Mouse (Mus musculus): ENCODE results near the gene Spryd4. TPM values are rescaled to one million over a fixed set of nuclear protein-coding genes. Genes with fewer than 3 reads are reported as not detected.
"Not testable (repeated sequence)": the region's sequence is repeated elsewhere in the genome, so short reads cannot be mapped to it uniquely, and the experiment has no call there.

Gene Spryd4
- polyA plus RNA-seq, 1 experiment: 13.5 TPM

DNA sequence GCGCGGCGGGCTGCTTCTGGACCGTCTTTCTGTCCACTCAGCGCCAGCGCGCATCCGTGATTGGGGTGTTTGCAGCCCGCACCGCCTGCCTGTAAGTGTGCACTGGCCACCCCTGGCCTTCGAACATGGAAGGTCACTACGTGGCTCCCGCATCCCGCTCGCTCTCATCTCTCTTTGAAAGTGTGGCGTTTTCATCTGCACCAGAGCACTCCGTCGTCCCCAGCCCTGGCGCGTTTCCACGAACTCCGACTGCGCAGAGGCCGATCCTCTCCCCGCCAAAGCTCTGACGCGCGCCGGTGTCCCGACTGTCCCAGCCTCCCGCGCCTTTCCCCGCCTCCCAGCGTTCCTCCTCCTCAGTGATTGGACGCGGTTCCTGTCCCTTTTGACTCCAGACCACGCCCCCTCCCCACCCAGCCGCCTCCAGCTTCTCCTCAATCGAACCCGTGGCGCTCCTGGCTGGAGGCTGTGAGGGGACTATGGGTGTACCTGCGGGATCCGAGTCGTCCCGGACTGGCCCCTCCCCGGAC, 17.5 kb downstream of the Spryd4 start, which contains the start of gene Gls2:
TSS of gene Gls2 (plus strand) at position 434 of the 527 bp plus-strand sequence.
- DNase-seq: peak; percentile 99 to 100
- no peaks in the 10 kb centered on the region for H3K27me3 ChIP-seq (ENCODE audit: control insufficient read depth, insufficient read depth, low read length)
- H3K4me3 ChIP-seq (replicated peaks; ENCODE audit: insufficient read depth, low read depth, low read length): peak within 1 kb of the TSS; percentile 83
- no peaks in the 10 kb centered on the region for H3K4me1 ChIP-seq (ENCODE audit: control insufficient read depth, insufficient read depth, low read length)
- TF ChIP-seq POLR2A (IDR thresholded peaks at IDR 0.05; ENCODE audit: borderline replicate concordance, insufficient read depth, low read length) (peak; percentile 86), CTCF (IDR thresholded peaks at IDR 0.05; ENCODE audit: borderline replicate concordance, insufficient read depth, low read depth, low read length) (no peak)
- peak within 1 kb of the TSS; percentile 73 for H3K27ac ChIP-seq (ENCODE audit: insufficient read depth, low read length)
- under 1% methylated on average over 46 of the region's 46 CpGs for WGBS

DNA sequence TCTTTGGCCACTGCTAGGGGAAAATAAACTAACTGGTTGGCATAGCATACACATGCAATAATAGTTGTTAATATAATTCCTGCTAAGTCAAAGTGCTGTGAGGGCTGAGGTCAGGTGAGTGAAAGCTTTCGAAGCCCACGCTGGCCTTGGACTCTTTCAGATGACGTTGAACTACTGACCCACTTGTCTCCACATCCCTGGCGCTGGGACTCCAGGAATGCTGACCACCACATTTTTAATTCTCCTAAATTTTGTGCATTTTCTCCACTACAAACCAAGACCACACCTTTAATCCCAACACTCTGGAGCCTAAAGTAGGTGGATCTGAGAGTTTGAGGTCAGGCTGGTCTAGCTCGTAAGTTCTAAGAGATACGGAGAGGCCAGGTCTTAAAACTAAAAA, 18.5 kb downstream of the Spryd4 start:
- no peak for TF ChIP-seq CTCF (IDR thresholded peaks at IDR 0.05; ENCODE audit: borderline replicate concordance, insufficient read depth, low read depth, low read length)
- no peak for TF ChIP-seq POLR2A (IDR thresholded peaks at IDR 0.05; ENCODE audit: borderline replicate concordance, insufficient read depth, low read length)
- Histone ChIP-seq H3K4me3 (replicated peaks; ENCODE audit: insufficient read depth, low read depth, low read length) (no peak overlapping the region), H3K27me3 (ENCODE audit: control insufficient read depth, insufficient read depth, low read length) (no peaks in the 10 kb centered on the region), H3K27ac (ENCODE audit: insufficient read depth, low read length) (no peak overlapping the region), H3K4me1 (ENCODE audit: control insufficient read depth, insufficient read depth, low read length) (no peaks in the 10 kb centered on the region)
- no peak for DNase-seq
- 97% methylated on average over 6 of the region's 6 CpGs for WGBS

DNA sequence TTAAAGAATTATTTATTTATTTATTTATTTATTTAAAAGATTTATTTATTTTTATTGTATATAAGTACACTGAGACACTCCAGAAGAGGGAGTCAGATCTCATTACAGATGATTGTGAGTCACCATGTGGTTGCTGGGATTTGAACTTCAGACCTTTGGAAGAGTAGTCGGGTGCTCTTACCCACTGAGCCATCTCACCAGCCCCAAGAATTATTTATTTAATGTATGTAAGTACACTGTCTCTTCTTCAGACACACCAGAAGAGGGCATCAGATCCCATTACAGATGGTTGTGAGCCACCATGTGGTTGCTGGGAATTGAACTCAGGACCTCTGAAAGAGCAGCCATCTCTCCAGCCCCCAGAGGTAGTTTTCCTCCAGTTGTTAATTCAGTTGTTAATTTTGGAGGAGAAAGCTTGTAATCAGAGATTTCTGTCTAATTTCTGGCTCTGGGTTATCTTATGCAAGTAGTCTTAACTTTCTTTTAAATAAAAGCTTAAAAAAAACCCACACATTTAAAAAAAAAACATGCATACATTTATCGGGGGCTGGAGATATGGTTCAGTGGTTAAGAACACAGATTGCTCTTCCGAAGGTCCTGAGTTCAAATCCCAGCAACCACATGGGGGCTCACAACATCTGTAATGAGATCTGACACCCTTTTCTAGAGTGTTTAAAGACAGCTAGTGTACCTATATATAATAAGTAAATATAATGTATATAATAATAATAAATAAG, 19.4 kb downstream of the Spryd4 start:
- not testable (repeated sequence) for DNase-seq; H3K27ac ChIP-seq (ENCODE audit: insufficient read depth, low read length); H3K4me3 ChIP-seq (replicated peaks; ENCODE audit: insufficient read depth, low read depth, low read length); H3K27me3 ChIP-seq (ENCODE audit: control insufficient read depth, insufficient read depth, low read length); H3K4me1 ChIP-seq (ENCODE audit: control insufficient read depth, insufficient read depth, low read length)
- 88% methylated on average over 3 of the region's 3 CpGs for WGBS

DNA sequence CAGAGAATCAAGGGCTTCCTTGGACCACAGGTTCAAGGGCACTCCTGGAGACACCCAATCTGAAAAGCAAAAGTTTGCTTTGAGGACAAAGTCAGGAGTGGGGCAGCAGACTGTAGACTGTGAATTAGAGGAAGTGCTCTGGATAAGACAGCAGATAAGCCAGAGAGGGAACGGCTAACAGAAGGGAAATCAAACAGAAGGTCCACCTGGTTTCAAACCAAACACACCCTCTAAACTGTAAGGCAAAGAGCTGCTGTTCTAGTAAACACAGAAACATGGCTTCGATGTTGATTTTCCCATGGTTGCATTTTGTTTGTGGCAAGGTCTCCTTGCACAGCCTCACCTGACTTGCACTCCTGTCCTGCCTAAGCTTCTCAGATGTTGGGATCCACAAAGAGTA, 20.1 kb downstream of the Spryd4 start:
- Histone ChIP-seq H3K4me3 (replicated peaks; ENCODE audit: insufficient read depth, low read depth, low read length) (no peak overlapping the region), H3K27me3 (ENCODE audit: control insufficient read depth, insufficient read depth, low read length) (no peaks in the 10 kb centered on the region), H3K27ac (ENCODE audit: insufficient read depth, low read length) (no peak overlapping the region), H3K4me1 (ENCODE audit: control insufficient read depth, insufficient read depth, low read length) (no peaks in the 10 kb centered on the region)
- WGBS: 91% methylated on average over 2 of the region's 2 CpGs
- no peak for TF ChIP-seq CTCF (IDR thresholded peaks at IDR 0.05; ENCODE audit: borderline replicate concordance, insufficient read depth, low read depth, low read length)
- no peak for TF ChIP-seq POLR2A (IDR thresholded peaks at IDR 0.05; ENCODE audit: borderline replicate concordance, insufficient read depth, low read length)
- DNase-seq: no peak

DNA sequence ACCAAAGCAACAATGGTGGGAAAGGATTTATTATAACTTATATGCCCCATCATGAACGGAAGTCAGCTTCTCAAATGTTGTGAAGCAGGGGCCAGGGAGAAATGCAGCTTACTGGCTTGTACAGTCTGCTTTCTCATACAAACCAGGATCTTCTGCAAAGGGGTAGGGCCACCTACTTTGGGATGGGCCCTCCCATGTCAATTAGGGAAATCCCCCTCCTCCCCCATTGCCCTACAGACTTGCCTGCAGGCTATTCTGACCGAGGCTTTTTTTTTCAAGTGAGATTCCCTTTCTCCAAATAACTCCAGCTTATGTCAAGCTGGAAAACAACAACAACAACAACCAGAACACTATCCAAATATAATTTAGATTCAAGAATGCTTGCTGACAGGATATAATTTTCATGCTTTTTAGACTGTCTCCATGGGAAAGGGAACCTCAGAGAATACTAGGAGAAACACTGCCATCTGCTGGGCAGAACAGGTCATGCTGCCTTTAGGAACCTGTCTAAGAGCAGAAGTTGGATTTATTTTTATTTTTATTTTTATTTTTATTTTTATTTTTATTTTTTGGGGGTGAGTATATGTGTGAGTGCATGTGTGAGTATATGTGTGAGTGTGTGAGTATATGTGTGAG, 23.2 kb downstream of the Spryd4 start:
- Histone ChIP-seq H3K27me3 (ENCODE audit: control insufficient read depth, insufficient read depth, low read length) (no peaks in the 10 kb centered on the region), H3K4me3 (replicated peaks; ENCODE audit: insufficient read depth, low read depth, low read length) (no peak overlapping the region), H3K4me1 (ENCODE audit: control insufficient read depth, insufficient read depth, low read length) (no peaks in the 10 kb centered on the region), H3K27ac (ENCODE audit: insufficient read depth, low read length) (no peak overlapping the region)
- WGBS: 49% methylated on average over 2 of the region's 2 CpGs
- peak; percentile 58 to 77 for DNase-seq
- peak; percentile 56 for TF ChIP-seq CTCF (IDR thresholded peaks at IDR 0.05; ENCODE audit: borderline replicate concordance, insufficient read depth, low read depth, low read length)
- no peak for TF ChIP-seq POLR2A (IDR thresholded peaks at IDR 0.05; ENCODE audit: borderline replicate concordance, insufficient read depth, low read length)

DNA sequence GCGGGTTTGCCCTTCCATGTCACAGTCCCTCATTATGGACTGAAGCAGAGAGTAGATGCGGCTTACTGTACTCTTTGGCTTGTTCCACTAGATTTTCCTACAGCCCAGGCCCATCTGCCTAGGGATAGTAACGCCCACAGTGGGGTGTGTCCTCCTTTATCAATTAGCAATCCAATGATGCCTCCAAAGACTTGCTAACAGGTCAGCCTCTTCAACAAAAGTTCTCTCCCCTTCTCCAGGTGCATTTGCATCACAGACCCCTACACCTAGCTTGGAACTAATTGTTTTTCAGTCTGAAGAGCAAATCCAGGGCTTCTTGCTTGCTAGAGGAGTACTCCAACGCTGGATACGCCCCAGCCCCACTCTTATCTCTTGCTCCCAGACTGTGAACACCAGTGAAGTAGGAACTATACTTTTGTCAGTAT, 24.4 kb downstream of the Spryd4 start:
- Histone ChIP-seq H3K4me1 (ENCODE audit: control insufficient read depth, insufficient read depth, low read length) (no peaks in the 10 kb centered on the region), H3K4me3 (replicated peaks; ENCODE audit: insufficient read depth, low read depth, low read length) (no peak overlapping the region), H3K27me3 (ENCODE audit: control insufficient read depth, insufficient read depth, low read length) (no peaks in the 10 kb centered on the region), H3K27ac (ENCODE audit: insufficient read depth, low read length) (no peak overlapping the region)
- no peak for DNase-seq
- WGBS: 78% methylated on average over 5 of the region's 5 CpGs
- no peak for TF ChIP-seq CTCF (IDR thresholded peaks at IDR 0.05; ENCODE audit: borderline replicate concordance, insufficient read depth, low read depth, low read length)
- no peak for TF ChIP-seq POLR2A (IDR thresholded peaks at IDR 0.05; ENCODE audit: borderline replicate concordance, insufficient read depth, low read length)

DNA sequence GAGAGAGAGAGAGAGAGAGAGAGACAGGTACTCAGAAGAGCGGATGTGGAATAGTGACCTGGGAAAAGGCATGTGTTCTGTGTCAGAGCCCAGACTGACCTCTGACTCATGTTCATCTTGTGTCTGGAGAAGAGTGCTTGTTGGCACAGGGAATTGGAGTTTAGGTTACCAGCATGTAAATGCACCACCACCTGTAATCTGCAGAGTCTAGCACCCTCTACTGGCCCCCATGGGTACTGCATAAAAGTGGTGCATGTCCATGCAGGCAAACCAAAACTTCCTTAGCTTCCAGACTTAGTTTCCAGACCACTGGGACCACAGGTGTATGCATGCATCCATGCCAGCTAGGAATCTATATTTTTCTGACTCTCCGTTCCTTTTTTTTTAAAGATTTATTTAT, 25.6 kb downstream of the Spryd4 start:
- peak; percentile 91 for TF ChIP-seq CTCF (IDR thresholded peaks at IDR 0.05; ENCODE audit: borderline replicate concordance, insufficient read depth, low read depth, low read length)
- no peak for TF ChIP-seq POLR2A (IDR thresholded peaks at IDR 0.05; ENCODE audit: borderline replicate concordance, insufficient read depth, low read length)
- no peaks in the 10 kb centered on the region for H3K4me1 ChIP-seq (ENCODE audit: control insufficient read depth, insufficient read depth, low read length)
- WGBS: 53% methylated on average over 2 of the region's 2 CpGs
- no peak overlapping the region for H3K4me3 ChIP-seq (replicated peaks; ENCODE audit: insufficient read depth, low read depth, low read length)
- H3K27ac ChIP-seq (ENCODE audit: insufficient read depth, low read length): no peak overlapping the region
- DNase-seq: peak; percentile 69 to 80
- H3K27me3 ChIP-seq (ENCODE audit: control insufficient read depth, insufficient read depth, low read length): no peaks in the 10 kb centered on the region

All from cerebellum, adult 2 months (tissue).